Mouse (Mus musculus) naive thymus-derived CD4-positive, alpha-beta T cell, adult 2 months (primary cell): ENCODE measurements around the gene H1f0.

Source experiments
- DNase-seq: peaks from one replicate; pipeline ENCODE4 v3.0.0-alpha.2; 2011; ENCODE audit warnings: low read depth

H1f0 gene

DNA sequence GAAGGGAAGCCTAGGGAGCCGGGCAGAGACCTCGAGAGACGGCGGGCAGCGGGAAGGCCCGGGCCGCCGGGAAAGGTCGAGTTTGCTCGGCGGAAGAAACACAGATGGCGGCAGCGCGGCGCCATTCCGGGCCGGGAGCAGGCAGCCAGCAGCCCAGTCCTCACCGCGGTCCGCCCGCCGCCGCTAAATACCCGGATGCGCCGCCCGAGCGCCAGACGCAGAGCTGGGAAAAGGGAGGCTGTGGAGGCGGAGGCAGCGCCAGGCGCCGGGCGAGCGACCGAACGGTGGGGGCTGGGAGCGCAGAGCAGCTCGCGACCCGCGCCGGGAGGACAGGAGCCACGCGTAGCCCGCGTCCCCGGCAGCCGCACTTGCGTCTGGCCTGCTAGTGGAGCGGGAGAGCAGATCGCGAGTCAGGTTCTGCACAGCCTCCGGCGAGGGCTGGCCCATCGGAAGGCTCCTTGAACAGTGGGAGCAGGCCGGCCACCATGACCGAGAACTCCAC lies at the start of gene H1f0:
Gene H1f0, plus strand, starts transcription at position 214 of the 502 bp plus-strand sequence.
- DNase-seq = peak; percentile 88

DNA sequence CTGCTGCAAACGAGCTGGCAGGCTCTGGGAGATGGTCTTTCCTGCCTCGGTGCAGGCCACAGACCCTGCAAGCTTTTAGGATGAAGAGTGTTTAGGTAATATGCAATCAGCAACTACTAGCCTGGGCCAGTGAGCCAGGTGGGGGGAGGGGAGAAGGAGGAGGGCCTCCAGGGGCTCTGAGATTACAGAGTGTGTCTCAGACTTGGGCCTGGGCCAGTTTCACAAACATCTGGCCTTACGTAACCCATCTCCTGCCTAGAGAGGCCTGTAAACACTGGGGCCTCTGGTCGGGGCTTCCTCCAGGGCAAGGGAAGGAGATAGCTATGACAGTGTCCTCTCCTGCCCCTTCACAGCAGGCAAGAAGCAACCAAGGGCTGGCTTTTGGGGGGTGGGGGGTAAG lies 49.4 kb upstream of the H1f0 start:
- DNase-seq = no peak

DNA sequence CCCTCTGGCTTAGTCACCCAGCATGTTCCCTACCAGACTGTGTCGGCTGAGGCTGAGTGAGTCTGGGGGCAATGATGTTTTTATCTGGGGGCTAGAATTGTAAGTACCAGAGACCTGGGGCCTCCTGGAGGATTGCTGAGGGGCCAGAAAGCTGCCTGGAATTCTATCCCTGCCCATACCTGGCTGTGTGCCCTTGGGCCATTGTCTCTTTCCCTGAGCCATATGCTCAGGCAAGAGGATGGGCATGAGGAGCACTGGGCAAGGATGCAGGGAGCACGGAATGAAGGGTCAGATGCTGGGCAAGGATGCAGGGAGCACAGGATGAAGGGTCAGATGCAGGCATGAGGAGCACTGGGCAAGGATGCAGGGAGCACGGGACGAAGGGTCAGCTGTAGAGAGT lies 48.2 kb upstream of the H1f0 start:
- DNase-seq = no peak

DNA sequence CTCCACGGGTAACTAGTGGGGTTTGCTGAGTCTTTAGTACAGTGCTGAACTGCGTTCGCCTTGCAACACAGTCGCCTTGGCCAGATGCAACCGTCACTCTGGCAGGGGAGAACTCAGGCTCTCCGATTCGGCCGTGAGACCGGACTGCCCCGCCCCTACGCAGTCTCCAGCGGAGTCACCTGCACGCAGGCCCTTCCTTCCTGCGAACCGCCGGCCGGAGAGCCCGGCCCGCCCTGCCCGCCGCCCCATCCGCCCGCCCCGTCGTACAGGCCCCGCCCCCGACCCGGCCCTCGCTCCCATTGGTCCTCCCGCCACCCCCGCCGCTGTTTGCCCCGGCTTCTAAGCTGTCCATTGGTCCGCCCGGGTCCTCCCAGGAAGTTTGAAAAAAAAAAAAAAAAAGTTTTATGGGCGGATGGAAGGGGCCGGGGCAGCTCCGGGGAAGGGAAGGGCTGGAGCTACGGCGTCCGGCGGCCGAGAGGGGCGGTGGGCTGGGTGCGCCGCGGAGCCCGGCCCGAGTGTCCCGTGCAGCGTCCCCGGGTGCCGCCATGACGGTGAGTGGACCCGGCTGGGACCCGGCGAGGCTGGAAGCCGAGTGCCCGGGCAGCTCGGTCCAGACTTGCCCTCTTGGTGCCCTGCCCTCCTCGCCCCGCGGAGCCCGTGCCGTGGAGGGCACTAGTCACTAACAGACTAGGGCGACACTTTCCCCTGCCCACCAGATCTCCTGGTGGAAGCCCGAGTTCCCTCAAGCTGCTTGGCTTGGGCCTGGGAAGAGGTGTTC lies 45.4 kb upstream of the H1f0 start:
- DNase-seq = peak; percentile 87

DNA sequence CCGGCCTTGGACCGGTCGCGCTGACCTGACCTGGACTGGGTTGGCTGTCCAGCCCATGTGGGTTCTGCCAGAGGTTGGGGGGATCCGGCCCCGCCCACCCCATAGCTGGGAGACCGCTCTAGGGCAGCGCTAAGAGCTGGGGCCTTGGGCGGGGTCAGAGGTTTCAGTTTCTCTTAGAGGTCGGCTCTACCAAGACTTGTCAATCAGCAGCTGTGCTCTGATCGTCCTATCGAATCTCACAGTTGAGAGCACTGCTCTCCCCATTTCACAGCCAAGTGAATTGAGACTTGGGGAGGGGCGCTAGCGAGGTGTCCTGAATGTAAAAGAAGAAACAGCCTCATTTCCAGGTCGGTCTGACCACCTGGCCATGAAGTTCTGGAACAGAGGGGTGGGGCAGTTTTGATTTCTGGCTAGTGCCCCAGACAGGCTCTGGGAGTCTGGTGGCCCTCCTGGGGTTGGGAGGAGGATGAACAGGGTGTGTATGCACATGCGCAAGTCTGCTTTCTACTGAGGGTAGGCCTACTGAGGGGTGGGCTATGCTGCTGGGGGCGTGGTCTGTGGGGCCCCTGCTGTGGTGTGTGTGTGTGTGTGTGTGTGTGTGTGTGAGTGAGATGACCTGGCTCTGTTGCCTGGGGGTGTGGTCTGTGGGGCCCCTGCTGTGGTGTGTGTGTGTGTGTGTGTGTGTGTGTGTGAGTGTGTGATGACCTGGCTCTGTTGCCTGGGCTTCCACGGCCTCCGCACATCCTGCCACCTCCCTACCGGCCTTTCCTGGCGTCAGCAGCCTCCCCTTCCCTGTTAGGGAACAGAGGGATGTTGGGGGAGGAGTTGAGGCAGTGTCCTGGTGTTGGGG lies 44.6 kb upstream of the H1f0 start:
- peak; percentile 80 for DNase-seq

DNA sequence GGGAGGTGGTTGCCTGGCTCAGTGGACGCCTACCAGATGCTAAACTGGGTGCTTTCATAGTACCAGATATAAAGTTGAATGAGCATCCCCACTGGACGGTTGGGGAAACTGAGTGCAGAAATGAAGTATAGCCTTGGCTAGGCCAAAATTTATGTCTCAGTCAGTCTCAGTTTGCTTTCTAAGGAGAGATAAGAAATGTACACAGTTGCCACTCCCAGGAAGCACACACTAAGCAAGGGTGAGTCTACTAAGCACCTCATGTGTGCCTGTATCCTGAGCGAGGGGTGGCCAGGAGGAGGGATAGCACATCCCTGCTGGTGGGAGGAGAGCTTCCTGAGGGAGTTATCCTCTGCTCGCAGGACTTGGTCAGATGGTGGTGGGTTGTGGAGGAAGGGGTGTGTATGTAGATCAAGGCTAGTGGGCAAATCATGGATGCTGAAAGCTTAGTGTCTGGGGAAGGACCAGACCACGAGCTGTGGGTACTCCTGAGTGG lies 43.9 kb upstream of the H1f0 start:
- peak; percentile 14 for DNase-seq

DNA sequence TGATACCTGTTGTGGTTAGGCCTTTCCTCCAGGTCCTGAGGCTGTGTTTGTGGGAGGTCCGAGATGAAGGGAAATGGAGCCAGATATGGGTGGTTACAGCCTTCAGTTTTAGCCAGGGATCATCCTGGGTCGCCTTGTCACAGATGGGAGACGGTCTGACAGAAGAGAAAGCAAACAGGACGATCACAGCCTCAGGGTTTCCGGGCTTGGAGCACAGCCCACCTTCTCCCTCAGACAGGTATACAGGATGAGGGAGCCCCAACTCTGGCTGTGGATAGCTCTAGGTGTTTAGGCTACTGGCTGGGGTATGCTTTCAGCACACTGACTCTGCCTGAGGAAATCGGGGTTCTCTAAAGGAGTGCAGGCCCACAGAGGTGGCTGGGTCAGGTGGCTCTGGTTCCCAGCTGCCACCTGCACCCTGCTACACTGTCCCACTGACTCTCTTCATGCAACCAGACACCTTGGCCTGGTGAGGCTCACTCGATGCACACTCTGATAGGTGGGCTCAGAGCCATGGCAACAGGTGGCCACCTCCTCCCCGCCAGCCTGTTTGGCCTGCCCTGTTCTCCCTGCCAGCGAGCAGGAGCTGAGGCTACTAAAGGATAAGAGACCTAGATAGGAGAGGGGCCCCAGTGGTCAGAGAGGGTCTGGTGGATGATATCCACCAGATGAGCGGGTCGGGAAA lies 41.6 kb upstream of the H1f0 start:
- DNase-seq = no peak

DNA sequence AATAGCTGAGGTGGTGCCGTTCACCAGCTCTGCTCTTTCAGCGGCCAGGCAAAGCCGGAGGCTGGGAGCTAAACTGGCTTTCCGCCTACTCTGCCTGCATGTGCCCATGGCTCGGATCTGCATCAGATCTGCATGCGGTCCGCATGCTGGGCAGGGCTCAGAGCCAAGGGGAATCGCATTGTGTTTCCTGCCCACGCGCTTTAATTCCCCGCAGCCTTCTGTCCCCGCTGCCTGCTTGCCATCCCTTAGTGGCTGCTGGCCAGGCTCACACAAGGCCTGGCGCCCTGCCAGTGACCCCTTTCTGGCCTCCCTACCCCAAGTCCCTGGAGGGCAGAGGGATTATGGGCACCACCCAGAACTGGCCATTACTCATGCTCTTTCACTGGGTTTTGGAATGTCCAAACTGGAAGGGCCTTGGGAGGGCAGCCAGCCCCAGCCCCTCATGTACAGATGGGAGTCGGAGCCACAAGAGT lies 39.7 kb upstream of the H1f0 start:
- DNase-seq = no peak

DNA sequence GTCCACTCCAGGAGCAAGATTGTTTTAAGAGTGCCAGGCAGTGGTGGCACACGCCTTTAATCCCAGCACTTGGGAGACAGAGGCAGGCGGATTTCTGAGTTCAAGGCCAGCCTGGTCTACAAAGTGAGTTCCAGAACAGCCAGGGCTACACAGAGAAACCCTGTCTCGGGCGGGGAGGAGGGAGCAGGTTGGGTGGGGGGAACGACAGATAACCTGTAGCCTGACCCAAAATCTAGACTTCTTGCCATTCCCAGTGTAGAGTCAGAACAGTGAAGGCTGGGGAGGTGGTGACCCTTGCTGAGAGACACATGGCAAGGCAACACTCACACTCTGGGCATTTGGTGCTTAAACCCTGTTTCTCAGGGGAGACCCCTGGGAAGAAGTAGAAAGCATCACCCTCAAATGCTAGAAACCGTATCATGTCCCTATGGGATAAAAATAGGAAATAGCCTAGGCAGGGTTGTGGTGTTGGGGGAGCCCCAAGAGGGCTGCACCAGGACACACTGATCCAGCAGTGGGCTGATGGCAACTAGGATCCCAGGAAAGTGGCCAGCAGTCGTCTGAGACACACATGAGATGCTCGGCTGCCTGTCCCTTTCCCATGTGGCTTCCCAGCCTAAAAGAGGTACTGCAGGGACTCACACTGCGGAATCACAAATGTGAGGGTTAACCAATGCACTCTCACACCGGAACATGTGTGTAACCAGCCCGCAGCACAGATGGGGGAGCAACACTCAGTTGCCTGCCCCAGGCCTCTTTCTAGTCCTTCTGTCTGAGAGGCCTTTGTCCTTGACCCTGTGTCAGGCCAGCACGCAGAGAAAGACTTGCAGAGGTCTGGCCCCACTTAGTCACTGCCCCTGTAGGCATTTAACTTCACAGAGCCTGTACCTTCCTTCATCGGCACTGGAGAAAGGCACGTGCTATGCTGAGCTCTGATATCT lies 38.8 kb upstream of the H1f0 start:
- DNase-seq = no peak

DNA sequence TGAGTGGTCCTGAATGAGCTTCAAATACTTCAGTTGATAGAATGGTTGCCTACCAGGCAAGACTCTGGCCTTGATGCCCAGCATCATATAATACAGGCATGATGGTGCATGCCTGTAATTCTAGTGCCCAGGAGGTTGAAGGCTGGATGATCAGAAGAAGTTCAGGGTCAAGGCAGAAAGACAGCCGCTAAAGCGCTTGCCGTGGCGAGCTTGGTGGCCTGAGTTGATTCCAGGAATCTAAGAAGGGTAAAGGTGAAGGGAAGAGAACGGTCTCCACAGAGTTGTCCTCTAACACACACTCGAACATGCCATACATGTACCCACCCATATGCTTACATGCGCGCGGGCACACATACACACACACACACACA lies 38.2 kb upstream of the H1f0 start:
- DNase-seq = no peak

DNA sequence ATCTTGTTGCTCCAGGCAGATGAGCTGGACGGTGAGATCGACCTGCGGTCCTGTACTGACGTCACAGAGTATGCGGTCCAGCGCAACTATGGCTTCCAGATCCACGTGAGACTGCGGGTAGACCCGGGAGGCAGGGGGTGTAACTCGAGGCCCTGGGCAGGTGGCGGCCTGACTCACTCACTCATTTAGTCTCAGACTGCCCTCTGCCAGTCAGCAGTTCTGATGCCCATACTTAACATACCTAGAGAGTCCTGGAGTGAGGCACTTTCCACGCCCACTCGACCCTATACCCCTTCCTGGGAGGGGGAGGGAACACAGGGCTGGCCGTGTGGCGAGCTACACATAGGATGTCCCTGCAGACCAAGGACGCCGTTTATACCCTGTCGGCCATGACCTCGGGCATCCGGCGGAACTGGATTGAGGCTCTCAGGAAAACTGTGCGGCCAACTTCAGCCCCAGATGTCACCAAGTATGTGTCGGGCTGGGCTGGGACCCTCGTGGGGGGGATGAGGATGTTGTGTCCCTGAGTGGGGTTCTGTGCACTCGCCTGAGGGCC lies 37.2 kb upstream of the H1f0 start:
- no peak for DNase-seq

DNA sequence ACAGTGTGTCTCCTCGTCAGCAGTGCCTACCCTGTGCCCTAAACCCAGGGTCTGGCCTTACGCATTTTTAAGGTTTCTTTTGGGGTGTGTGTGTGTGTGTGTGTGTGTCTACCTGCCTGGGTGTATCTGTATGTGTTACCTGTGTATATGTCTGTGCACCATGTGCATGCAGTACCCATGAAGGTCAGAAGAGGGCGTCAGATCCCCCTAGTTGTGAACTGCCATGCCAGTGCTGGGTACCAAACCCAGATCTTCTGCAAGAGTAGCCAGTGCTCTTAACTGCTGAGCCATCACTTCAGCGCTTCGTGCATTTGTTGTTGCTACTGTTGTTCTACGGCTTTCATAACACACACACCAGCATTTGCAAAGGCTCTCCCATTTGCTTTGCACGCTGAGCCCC lies 36.0 kb upstream of the H1f0 start:
- no peak for DNase-seq

DNA sequence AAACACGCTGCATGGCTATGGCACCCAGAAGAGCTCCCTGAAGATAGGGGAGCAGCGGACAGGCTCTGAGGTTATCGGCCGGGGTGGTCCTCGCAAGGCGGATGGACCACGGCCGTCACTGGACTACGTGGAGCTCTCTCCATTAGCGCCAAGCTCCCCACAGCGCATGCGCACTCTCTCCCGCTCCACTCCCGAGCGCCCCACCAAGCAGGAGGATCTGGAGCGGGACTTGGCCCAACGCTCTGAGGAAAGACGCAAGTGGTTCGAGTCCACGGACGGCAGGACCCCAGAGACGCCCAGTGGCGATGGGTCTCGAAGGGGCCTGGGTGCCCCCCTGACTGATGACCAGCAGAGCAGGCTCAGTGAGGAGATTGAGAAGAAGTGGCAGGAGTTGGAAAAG lies 35.3 kb upstream of the H1f0 start:
- no peak for DNase-seq

DNA sequence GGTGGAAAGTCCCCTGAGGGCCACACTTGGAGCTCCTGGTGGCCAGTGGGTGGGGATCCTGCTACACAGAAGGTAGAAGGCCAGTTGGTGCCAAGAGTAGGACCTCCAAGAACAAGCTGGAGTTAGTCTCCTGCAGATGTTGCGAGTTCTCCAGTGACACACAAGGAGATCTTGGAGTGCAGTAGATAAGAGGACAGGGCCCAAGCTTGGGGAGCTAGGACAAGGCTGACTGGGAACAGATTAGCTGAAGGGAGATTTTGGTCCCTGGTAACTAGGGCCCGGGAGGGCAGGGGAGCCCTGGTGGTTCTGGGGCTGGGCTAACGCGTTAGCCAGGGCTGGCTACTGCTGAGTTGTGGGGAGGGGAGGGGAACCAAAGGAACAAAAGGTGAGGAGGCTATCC lies 32.3 kb upstream of the H1f0 start:
- no peak for DNase-seq

DNA sequence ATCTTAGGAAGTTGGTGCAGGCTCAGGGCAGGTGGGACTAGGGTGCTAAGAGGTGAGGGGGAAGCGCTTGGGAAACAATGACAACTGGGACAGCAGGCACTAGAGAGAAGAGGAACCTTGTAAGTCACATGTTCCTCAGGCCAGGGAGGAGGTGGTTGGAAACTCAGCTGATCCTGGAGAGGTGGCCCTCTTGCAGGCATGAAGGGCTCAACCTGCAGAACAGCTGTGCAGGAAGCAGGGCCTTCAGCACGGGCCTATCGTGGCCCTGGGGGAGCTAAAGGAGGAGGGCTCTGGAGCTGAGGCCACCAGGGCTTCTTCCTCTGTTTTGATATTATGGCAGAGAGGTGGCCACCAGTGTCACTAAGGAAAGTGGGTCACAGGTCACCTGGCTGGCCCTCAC lies 31.6 kb upstream of the H1f0 start:
- no peak for DNase-seq

DNA sequence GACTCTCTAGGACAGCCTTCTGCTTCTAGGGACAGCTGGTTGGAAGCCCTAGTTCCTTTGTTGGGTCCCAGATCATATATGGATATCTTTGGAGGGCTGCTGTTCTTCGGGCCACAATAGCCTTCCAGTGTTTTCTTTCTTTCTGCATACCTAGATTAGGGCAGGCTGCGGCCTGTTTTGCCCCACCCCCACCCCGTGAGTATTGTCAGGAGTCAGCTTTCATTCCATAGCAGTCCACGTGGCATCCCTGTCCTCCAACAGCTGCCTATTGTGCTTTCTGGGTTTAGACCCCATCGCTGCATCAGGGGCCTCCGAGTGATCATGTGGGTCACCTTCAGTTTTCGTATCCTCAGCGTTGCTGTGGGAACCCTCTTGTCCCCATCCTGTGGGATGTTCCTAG lies 29.9 kb upstream of the H1f0 start:
- no peak for DNase-seq

DNA sequence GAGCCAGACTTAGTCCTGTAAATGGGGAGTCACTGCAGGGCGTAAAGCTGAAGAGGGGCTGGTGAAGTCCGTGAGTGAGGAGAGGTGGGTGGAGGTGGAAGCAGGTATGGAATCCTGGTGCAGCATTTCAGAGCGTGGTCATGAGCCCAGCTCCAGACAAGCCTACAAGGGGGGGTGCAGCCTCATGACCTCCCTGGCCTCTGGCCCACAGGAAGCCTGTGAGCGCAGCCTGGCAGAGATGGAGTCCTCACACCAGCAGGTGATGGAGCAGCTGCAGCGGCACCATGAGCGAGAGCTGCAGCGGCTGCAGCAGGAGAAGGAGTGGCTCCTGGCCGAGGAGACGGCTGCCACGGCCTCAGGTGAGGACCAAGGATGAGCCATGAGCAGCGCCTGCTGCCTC lies 28.7 kb upstream of the H1f0 start:
- DNase-seq = no peak

DNA sequence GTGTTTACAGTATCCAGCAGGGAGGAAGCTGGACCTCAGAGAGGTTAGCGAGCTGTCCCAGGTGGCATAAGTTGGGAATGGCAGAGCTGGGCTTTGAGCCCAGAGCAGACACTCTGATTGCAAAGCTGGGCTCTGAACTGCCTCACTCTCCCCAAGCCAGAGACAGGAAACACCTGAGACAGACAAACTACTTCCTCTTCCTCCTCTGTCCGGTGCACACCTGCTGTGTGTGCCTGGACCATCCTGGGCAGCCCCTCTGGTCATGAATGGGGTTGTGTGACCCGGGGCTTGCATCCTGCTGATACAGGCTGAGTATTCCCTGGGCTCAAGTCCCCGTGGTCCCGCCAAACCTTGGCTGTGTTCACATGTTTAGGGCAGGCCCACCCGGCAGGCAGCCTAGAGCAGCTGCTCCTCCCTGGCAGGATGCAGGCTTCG lies 27.9 kb upstream of the H1f0 start:
- no peak for DNase-seq

DNA sequence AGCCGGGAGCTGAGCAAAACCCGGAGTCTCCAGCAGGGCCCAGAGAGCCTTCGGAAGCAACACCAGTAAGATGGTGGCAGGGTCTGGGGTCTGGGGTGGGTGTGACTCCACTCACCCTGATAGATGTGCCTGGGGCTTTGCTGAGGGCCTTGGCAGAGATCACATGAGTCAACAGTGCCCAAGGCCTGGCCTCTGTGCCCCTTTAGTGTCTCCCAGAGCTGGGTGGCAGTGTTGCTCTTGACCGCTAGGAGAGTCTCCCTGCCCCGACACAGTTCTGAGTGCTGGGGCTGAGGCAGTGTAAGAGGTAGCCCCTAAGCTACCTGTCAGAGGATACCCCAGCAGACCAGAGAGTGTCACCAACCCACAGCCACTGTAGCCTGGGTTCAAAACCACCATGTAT lies 26.7 kb upstream of the H1f0 start:
- no peak for DNase-seq

DNA sequence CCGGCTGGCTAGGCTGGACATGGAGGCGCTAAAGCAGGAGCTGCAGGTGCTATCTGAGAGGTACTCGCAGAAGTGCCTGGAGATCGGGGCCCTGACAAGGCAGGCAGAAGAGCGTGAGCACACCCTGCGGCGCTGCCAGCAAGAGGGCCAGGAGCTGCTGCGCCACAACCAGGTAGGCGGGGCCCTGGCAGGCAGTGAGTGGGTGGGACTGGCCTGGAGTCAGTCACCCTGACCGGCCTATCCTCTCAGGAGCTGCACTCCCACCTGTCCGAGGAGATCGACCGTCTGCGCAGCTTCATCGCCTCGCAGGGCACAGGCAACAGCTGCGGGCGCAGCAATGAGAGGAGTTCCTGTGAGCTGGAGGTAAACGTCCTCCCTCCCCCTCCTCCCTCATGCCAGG lies 26.2 kb upstream of the H1f0 start:
- no peak for DNase-seq

DNA sequence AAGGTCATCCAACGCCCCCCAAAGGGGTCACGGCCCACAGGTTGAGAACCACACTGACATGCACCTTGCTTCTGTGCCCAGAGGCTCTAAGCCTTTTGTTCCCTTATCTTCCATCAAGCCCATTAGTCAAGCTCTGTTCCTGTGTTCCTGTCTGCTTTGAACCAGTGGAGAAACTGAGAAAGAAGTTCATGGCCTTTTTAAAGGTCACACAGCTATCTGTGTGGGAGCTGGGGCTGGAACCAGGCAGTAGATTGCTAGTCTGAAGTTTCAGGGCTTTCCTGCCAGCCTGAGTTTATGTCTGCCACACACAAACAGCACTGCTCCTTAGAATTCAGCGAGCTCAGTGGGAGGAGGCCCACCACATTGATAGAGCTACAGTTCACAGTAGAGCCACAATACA lies 25.2 kb upstream of the H1f0 start:
- DNase-seq = no peak
